Mouse (Mus musculus) MEL (cell line): ENCODE measurements around the gene Plpp4. TPM values are rescaled to one million over a fixed set of nuclear protein-coding genes. Genes with fewer than 3 reads are reported as not detected.

Experiments used
- DNase-seq: peaks from one replicate; pipeline ENCODE4 v3.0.0; 2011; ENCODE audit warnings: low read depth, low spot score
- H3K27ac ChIP-seq: 2 replicates; pipeline ENCODE4 v1.5.1; 2012; ENCODE audit warnings: low read depth, mild to moderate bottlenecking, control low read depth, low read length, moderate library complexity; ENCODE audit not compliant: control insufficient read depth
- H3K27me3 ChIP-seq, 2 experiments: fragments of 150-350 bp in 1 of 2; sonication (generic) in 1 of 2; 2 replicates each; pipeline ENCODE4 v1.6.1; 2012; ENCODE audit warnings: low read length in 2 of 2, mild to moderate bottlenecking in 2 of 2, improper control_type of control experiment in 1 of 2, moderate library complexity in 1 of 2; ENCODE audit not compliant: insufficient read depth in 2 of 2, control insufficient read depth in 1 of 2
- H3K36me3 ChIP-seq, 2 experiments: 2 replicates each; pipeline ENCODE4 v1.6.1; 2012 to 2014; ENCODE audit warnings: low read length in 2 of 2, improper control_type of control experiment in 1 of 2, inconsistent platforms in 1 of 2, mild to moderate bottlenecking in 1 of 2; ENCODE audit not compliant: insufficient read depth in 2 of 2, control insufficient read depth in 1 of 2
- H3K4me1 ChIP-seq, 2 experiments: fragments of 150-350 bp in 1 of 2; sonication (generic) in 1 of 2; 2 replicates each; pipeline ENCODE4 v1.6.1; 2012; ENCODE audit warnings: low read length in 2 of 2, improper control_type of control experiment in 1 of 2, mild to moderate bottlenecking in 1 of 2; ENCODE audit not compliant: insufficient read depth in 2 of 2, control insufficient read depth in 1 of 2
- H3K4me3 ChIP-seq, 2 experiments: fragments of 150-350 bp in 1 of 2; sonication (generic) in 1 of 2; 2 replicates each; pipeline ENCODE4 v1.5.1; 2012; ENCODE audit warnings: low read depth in 2 of 2, low read length in 2 of 2, mild to moderate bottlenecking in 2 of 2, moderate library complexity in 2 of 2, control low read depth in 1 of 2, improper control_type of control experiment in 1 of 2; ENCODE audit not compliant: control insufficient read depth in 1 of 2, insufficient read depth in 1 of 2
- H3K79me2 ChIP-seq: 2 replicates; pipeline ENCODE4 v1.6.1; 2012; ENCODE audit warnings: mild to moderate bottlenecking, low read length, moderate library complexity; ENCODE audit not compliant: control insufficient read depth, poor library complexity, insufficient read depth
- H3K9ac ChIP-seq: 2 replicates; pipeline ENCODE4 v1.6.1; 2012; ENCODE audit warnings: low read depth, mild to moderate bottlenecking, control low read depth, low read length, moderate library complexity; ENCODE audit not compliant: control insufficient read depth, poor library complexity, severe bottlenecking
- H3K9me3 ChIP-seq: fragments of 150-350 bp; sonication (generic); replicated peaks from 2 replicates; pipeline ENCODE4 v1.6.1; 2012; ENCODE audit warnings: mild to moderate bottlenecking, low read length, improper control_type of control experiment, moderate library complexity; ENCODE audit not compliant: insufficient read depth
- CHD1 ChIP-seq: IDR thresholded peaks from 2 replicates; pipeline ENCODE4 v1.6.1; 2012; ENCODE audit warnings: low read depth, mild to moderate bottlenecking, inconsistent platforms, low read length, improper control_type of control experiment
- GATA1 ChIP-seq: IDR thresholded peaks from 2 replicates; pipeline ENCODE4 v1.6.1; 2011; ENCODE audit warnings: low read depth, low read length, improper control_type of control experiment
- MXI1 ChIP-seq: IDR thresholded peaks from 2 replicates; pipeline ENCODE4 v1.6.1; 2011; ENCODE audit warnings: mild to moderate bottlenecking, low read depth, low read length, improper control_type of control experiment
- MYC ChIP-seq: IDR thresholded peaks from 2 replicates; pipeline ENCODE4 v1.6.1; 2011; ENCODE audit warnings: low read depth, mild to moderate bottlenecking, low read length, improper control_type of control experiment, moderate library complexity
- POLR2A ChIP-seq, 2 experiments: IDR thresholded peaks; 2 replicates each; pipeline ENCODE4 v1.6.1; 2011 to 2012; ENCODE audit warnings: low read length in 2 of 2, mild to moderate bottlenecking in 2 of 2, control low read depth in 1 of 2, improper control_type of control experiment in 1 of 2, low read depth in 1 of 2, moderate library complexity in 1 of 2; ENCODE audit not compliant: control insufficient read depth in 1 of 2, insufficient read depth in 1 of 2, poor library complexity in 1 of 2
- SIN3A ChIP-seq: IDR thresholded peaks from 2 replicates; pipeline ENCODE4 v1.6.1; 2012; ENCODE audit warnings: low read length, improper control_type of control experiment, inconsistent platforms
- TAL1 ChIP-seq: IDR thresholded peaks from 2 replicates; pipeline ENCODE4 v1.6.1; 2012; ENCODE audit warnings: mild to moderate bottlenecking, inconsistent platforms, low read length, moderate library complexity, mixed read lengths
- TBP ChIP-seq: IDR thresholded peaks from 2 replicates; pipeline ENCODE4 v1.8.0; 2011; ENCODE audit warnings: low read depth, low read length, improper control_type of control experiment
- USF2 ChIP-seq, 2 experiments: IDR thresholded peaks; 2 replicates each; pipeline ENCODE4 v1.6.1; 2011 to 2012; ENCODE audit warnings: improper control_type of control experiment in 2 of 2, low read length in 2 of 2, borderline replicate concordance in 1 of 2, inconsistent platforms in 1 of 2, low read depth in 1 of 2, mild to moderate bottlenecking in 1 of 2; ENCODE audit not compliant: insufficient read depth in 1 of 2
- ZKSCAN1 ChIP-seq: IDR thresholded peaks from 2 replicates; pipeline ENCODE4 v1.6.1; 2012; ENCODE audit warnings: low read depth, mild to moderate bottlenecking, inconsistent platforms, low read length, improper control_type of control experiment, moderate library complexity
- polyA plus RNA-seq, 2 experiments: library from polyadenylated mRNA; stranded (reverse) in 1 of 2; unstranded in 1 of 2; fragments of >175 nt in 1 of 2; fragments of >200 nt in 1 of 2; gene quantifications; 2 replicates each; pipeline versions ENCODE4 v1.2.1 to v1.2.4; 2012; ENCODE audit warnings: low replicate concordance in 2 of 2, low read depth in 1 of 2; ENCODE audit not compliant: insufficient read length in 2 of 2, insufficient read depth in 1 of 2, missing spikeins in 1 of 2
- total RNA-seq: library from RNA; depleted of rRNA; stranded (reverse); fragments of 300-350 nt; gene quantifications from 2 replicates; pipeline ENCODE4 v1.2.3, GENCODE M21; 2012

The Plpp4 gene
- total and polyA plus RNA-seq, 3 experiments, result not detected

GRCm38 (mm10) chr7:129278801-129279200 lies 22.0 kb downstream of the Plpp4 start:
- no peak overlapping the region for H3K9ac ChIP-seq
- TF ChIP-seq USF2 (IDR thresholded peaks at IDR 0.05; ENCODE audit: borderline replicate concordance in 1 of 2, insufficient read depth in 1 of 2, low read depth in 1 of 2, low read length in 2 of 2) (no peak), MXI1 (no peak), SIN3A (no peak)
- H3K9me3 ChIP-seq, result no peaks in the 10 kb centered on the region
- H3K27me3 ChIP-seq, result no peaks in the 10 kb centered on the region
- DNase-seq, result no peak
- no peak overlapping the region for H3K27ac ChIP-seq
- H3K4me3 ChIP-seq, result no peak overlapping the region
- H3K4me1 ChIP-seq, result no peaks in the 10 kb centered on the region
- H3K36me3 ChIP-seq, result no peaks in the 10 kb centered on the region
- H3K79me2 ChIP-seq, result no peaks in the 10 kb centered on the region

DNA sequence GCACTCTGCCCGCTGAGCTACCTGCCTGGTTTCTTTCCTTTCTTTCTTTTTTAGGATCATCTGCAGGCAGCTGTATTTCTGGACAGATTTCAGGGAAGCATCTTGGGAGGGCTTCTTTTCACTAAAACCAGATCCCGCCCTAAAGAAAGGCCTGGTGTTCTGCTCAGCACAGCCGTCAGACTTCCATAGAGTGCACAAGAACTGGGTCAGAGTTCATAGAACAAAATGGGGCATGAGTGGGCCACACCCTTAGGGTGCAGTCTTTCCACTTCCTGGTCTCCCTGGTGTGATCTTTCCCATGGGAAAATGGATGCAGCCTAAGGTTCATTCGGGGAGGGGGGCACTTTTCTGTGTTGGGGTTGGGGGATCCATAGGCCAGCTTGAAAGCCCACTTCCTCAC lies 22.4 kb downstream of the Plpp4 start:
- no peak for DNase-seq
- H3K79me2 ChIP-seq, result no peaks in the 10 kb centered on the region
- no peak overlapping the region for H3K4me3 ChIP-seq
- H3K27me3 ChIP-seq, result no peaks in the 10 kb centered on the region
- no peak overlapping the region for H3K9ac ChIP-seq
- H3K27ac ChIP-seq, result no peak overlapping the region
- H3K9me3 ChIP-seq, result no peaks in the 10 kb centered on the region
- no peaks in the 10 kb centered on the region for H3K4me1 ChIP-seq
- TF ChIP-seq GATA1, result no peak
- no peaks in the 10 kb centered on the region for H3K36me3 ChIP-seq

GRCm38 (mm10) chr7:129281966-129282365 lies 25.1 kb downstream of the Plpp4 start:
- TF ChIP-seq CHD1 (no peak), MYC (no peak), TAL1 (no peak), TBP (no peak), SIN3A (no peak)
- Histone ChIP-seq H3K4me1 (no peaks in the 10 kb centered on the region), H3K9me3 (no peaks in the 10 kb centered on the region), H3K36me3 (no peaks in the 10 kb centered on the region), H3K4me3 (no peak overlapping the region), H3K27ac (no peak overlapping the region), H3K9ac (no peak overlapping the region), H3K27me3 (no peaks in the 10 kb centered on the region), H3K79me2 (no peaks in the 10 kb centered on the region)
- no peak for DNase-seq

DNA sequence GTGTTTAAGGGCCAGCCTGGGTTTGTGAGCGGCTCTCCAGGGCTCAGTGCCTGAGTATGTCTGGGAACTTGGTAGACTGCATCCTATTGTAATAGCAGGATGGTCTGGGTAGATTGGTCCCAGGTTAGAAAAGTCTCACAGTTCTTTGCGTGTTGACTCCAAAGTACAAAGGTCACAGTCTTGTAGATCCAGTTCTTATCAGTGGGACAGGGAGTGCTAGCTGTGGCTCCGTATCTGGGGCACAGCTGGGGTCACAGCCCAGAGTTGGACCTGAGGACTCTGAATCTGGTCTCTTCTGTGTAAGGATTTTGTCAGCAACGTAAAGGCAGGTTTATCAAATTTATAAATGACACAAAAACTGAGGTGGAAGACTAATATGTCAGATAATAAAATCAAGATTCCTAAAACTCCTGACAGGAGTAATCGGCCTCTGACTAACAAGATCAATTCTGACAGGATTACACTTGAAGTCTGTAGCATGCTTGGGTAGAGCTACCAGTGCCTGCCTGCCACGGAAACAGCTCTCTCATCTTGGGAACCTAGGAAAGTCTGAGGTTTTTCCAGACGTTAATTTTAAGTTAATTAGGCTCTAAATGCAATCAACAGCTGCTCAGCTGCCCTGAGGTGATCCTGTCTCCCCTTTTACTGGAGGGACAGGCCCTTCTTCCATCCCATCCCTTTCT lies 28.5 kb downstream of the Plpp4 start:
- no peaks in the 10 kb centered on the region for H3K36me3 ChIP-seq
- DNase-seq, result no peak
- H3K79me2 ChIP-seq, result no peaks in the 10 kb centered on the region
- no peaks in the 10 kb centered on the region for H3K4me1 ChIP-seq
- no peaks in the 10 kb centered on the region for H3K9me3 ChIP-seq
- no peaks in the 10 kb centered on the region for H3K27me3 ChIP-seq
- H3K9ac ChIP-seq, result no peak overlapping the region
- TF ChIP-seq ZKSCAN1, result no peak
- no peak for TF ChIP-seq USF2 (IDR thresholded peaks at IDR 0.05; ENCODE audit: borderline replicate concordance in 1 of 2, insufficient read depth in 1 of 2, low read depth in 1 of 2, low read length in 2 of 2)
- TF ChIP-seq MYC, result no peak
- no peak for TF ChIP-seq POLR2A (IDR thresholded peaks at IDR 0.05; ENCODE audit: control insufficient read depth in 1 of 2, insufficient read depth in 1 of 2, low read depth in 1 of 2, low read length in 2 of 2, poor library complexity in 1 of 2)
- no peak overlapping the region for H3K27ac ChIP-seq
- H3K4me3 ChIP-seq, result no peak overlapping the region
